Mouse (Mus musculus) lung, adult 2 months (tissue): ENCODE measurements at regions not wholly inside any gene's neighbourhood (a gene's known extent, or its start where the extent isn't known, plus 50 kb on each side); places are given as distances from the start of the nearest gene placed in this dataset.

Source experiments
- CTCF ChIP-seq: fragments of 200-500 bp; IDR thresholded peaks from 2 replicates; pipeline ENCODE4 v1.5.1; 2011; ENCODE audit warnings: mild to moderate bottlenecking, low read length, control low read depth; ENCODE audit not compliant: insufficient read depth
- POLR2A ChIP-seq: fragments of 200-500 bp; IDR thresholded peaks from 2 replicates; pipeline ENCODE4 v1.6.1; 2011; ENCODE audit warnings: low read depth, mild to moderate bottlenecking, control low read depth, low read length, borderline replicate concordance; ENCODE audit errors: extremely low read depth

GRCm38 (mm10) chr16:9083040-9083439, 253.1 kb downstream of the 1810013L24Rik start:
- TF ChIP-seq CTCF (no peak), POLR2A (no peak)
